Mouse (Mus musculus): ENCODE measurements at regions not wholly inside any gene's neighbourhood (a gene's known extent, or its start where the extent isn't known, plus 50 kb on each side); places are given as distances from the start of the nearest gene placed in this dataset.
A peak's percentile ranks its signal among the peaks of the same experiment; 100 is the strongest.

- TF ChIP-seq CTCF (IDR thresholded peaks at IDR 0.05; ENCODE audit: low read depth) (no peak), EP300 (IDR thresholded peaks at IDR 0.05; ENCODE audit: low read depth) (0 out of 2 replicates have a peak, but pooled peaks have one; percentile 8)
Observed at GRCm38 (mm10) chr14:76797518-76797917, 239.1 kb upstream of the Ccdc122 start.

All from liver, embryonic 14.5 days (tissue).